20 mouse cellular contexts compared by ENCODE assay signal in the genomic region with DNA sequence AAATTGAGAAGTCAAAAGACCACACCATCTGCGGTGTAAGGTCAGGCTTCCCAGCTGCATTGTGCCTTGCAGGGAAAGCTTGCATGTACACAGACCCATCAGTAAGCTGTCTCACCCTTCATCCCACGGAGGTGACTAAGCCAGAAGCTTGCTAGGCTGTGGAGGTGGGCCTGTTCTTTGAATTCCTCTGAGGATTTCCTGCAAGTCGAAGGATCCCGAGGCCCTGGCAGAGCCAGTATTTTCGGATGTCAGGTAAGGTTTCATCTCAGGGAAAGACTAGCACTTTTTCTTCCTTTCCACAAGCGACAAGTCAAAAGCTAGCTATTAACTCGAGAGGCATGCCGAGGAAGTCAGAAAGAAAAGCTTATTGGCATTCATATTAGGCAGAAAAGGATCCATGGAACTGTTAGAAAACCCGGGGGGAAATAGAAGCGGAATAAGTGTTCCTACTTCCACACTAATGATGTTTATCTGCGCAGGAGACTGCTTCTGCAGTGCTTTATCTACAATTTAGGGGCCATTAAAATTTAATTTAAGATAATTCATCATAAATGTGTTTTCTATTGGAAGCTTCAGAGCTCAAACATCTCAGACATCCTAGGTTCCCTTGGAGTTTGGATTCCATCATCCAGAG.
DNase-seq lines count a peak whose midpoint lies in the region; ATAC-seq and TF ChIP-seq lines count a peak whose summit lies in the region.
"Had no signal": no experiment of that assay in that cellular context is flagged by ENCODE, and none has a peak within 500 bp of the region (broad histone marks: within the 10 kb centered on the region; RNA-seq: fewer than 3 reads in every experiment).

No protein-coding gene starts in this region.

- H3K4me1 ChIP-seq in forebrain, postnatal 0 days (ENCODE audit: insufficient read depth), result no peaks in the 10 kb centered on the region
- H3K4me1 ChIP-seq in forebrain, embryonic 11.5 days (replicated peaks; ENCODE audit: control insufficient read depth, insufficient read depth, low read length), result no peaks in the 10 kb centered on the region
- H3K4me1 ChIP-seq in hindbrain, embryonic 16.5 days (ENCODE audit: control insufficient read depth, insufficient read depth, low read depth, low read length), result no peaks in the 10 kb centered on the region
- H3K4me1 ChIP-seq in hindbrain, embryonic 13.5 days (replicated peaks), result no peaks in the 10 kb centered on the region; the same call in 1 of the 2 replicates
- 0 out of 2 replicates have a peak, but pooled peaks cover 9% of the 10 kb centered on the region for H3K4me1 ChIP-seq in neural tube, embryonic 13.5 days (replicated peaks)
- peaks cover 3% of the 10 kb centered on the region; the same call in 1 of the 2 replicates for H3K4me1 ChIP-seq in olfactory bulb, adult 2 months (ENCODE audit: control insufficient read depth, insufficient read depth, low read length)
- H3K4me1 ChIP-seq: embryonic facial prominence, embryonic 10.5 days; heart, embryonic 13.5 days had no signal

- no peak for TF ChIP-seq CTCF in forebrain, postnatal 0 days (IDR thresholded peaks at IDR 0.05; ENCODE audit: low read depth)
- TF ChIP-seq CTCF in olfactory bulb, adult 2 months (IDR thresholded peaks at IDR 0.05; ENCODE audit: insufficient read depth, low read depth, low read length), result no peak

- peak; percentile 38; the same call in 1 of the 2 replicates for ATAC-seq in forebrain, postnatal 0 days
- ATAC-seq in forebrain, embryonic 11.5 days (replicated peaks; ENCODE audit: low FRiP score), result no peak
- ATAC-seq in hindbrain, embryonic 16.5 days, result peak; percentile 50; the same call in 1 of the 2 replicates
- no peak for ATAC-seq in hindbrain, embryonic 13.5 days (ENCODE audit: low FRiP score)
- no peak for ATAC-seq in neural tube, embryonic 13.5 days (ENCODE audit: low read depth)
- ATAC-seq: CD4-positive, CD25-positive, alpha-beta regulatory T cell, adult 4 months; forebrain, embryonic 14.5 days had no signal

- H3K27me3 ChIP-seq in forebrain, postnatal 0 days (ENCODE audit: insufficient read depth, low read length), result no peaks in the 10 kb centered on the region
- H3K27me3 ChIP-seq in forebrain, embryonic 11.5 days (ENCODE audit: control insufficient read depth, insufficient read depth, low read length), result no peaks in the 10 kb centered on the region
- H3K27me3 ChIP-seq in hindbrain, embryonic 16.5 days (replicated peaks; ENCODE audit: control insufficient read depth, insufficient read depth, low read length), result no peaks in the 10 kb centered on the region
- no peaks in the 10 kb centered on the region for H3K27me3 ChIP-seq in hindbrain, embryonic 13.5 days
- no peaks in the 10 kb centered on the region for H3K27me3 ChIP-seq in neural tube, embryonic 13.5 days
- H3K27me3 ChIP-seq: heart, embryonic 13.5 days; hindbrain, embryonic 15.5 days had no signal

- H3K4me3 ChIP-seq in forebrain, postnatal 0 days (ENCODE audit: low read depth, low read length), result no peak overlapping the region
- no peak overlapping the region for H3K4me3 ChIP-seq in forebrain, embryonic 11.5 days (ENCODE audit: low read depth, low read length)
- H3K4me3 ChIP-seq in hindbrain, embryonic 16.5 days (ENCODE audit: low read length), result no peak overlapping the region
- H3K4me3 ChIP-seq in hindbrain, embryonic 13.5 days, result no peak overlapping the region
- H3K4me3 ChIP-seq in neural tube, embryonic 13.5 days, result no peak overlapping the region
- no peak overlapping the region for H3K4me3 ChIP-seq in olfactory bulb, adult 2 months (ENCODE audit: insufficient read depth, low read depth, low read length)
- H3K4me3 ChIP-seq: embryonic facial prominence, embryonic 10.5 days; heart, embryonic 13.5 days; hindbrain, embryonic 15.5 days had no signal

- DNase-seq in forebrain, postnatal 0 days, result no peak
- no peak for DNase-seq in forebrain, embryonic 11.5 days (ENCODE audit: low spot score)
- no peak for DNase-seq in neural tube, embryonic 10.5 days (ENCODE audit: extremely low spot score, low spot score)
- no peak for DNase-seq in right cerebral cortex, postnatal 25 days
- DNase-seq: adrenal gland, postnatal 14 days; B cell, adult 2 months; cerebellum, adult 2 months; cerebellum, postnatal 10 days; gastrocnemius, postnatal 14 days; heart, postnatal 36 days had no signal

- no peaks in the 10 kb centered on the region for H3K36me3 ChIP-seq in forebrain, postnatal 0 days (ENCODE audit: insufficient read depth)
- H3K36me3 ChIP-seq in forebrain, embryonic 11.5 days (ENCODE audit: control insufficient read depth, insufficient read depth, low read length), result no peaks in the 10 kb centered on the region
- H3K36me3 ChIP-seq in hindbrain, embryonic 16.5 days (ENCODE audit: control insufficient read depth, insufficient read depth, low read length), result no peaks in the 10 kb centered on the region
- H3K36me3 ChIP-seq in hindbrain, embryonic 13.5 days, result no peaks in the 10 kb centered on the region
- no peaks in the 10 kb centered on the region for H3K36me3 ChIP-seq in neural tube, embryonic 13.5 days
- H3K36me3 ChIP-seq: embryonic facial prominence, embryonic 10.5 days; G1E; hindbrain, embryonic 15.5 days had no signal

- no peak overlapping the region for H3K27ac ChIP-seq in forebrain, postnatal 0 days (ENCODE audit: low read depth, low read length)
- no peak overlapping the region for H3K27ac ChIP-seq in forebrain, embryonic 11.5 days (ENCODE audit: low read depth, low read length)
- H3K27ac ChIP-seq in hindbrain, embryonic 16.5 days (ENCODE audit: low read depth, low read length), result no peak overlapping the region
- no peak overlapping the region for H3K27ac ChIP-seq in hindbrain, embryonic 13.5 days
- peak overlapping the region; percentile 52 for H3K27ac ChIP-seq in neural tube, embryonic 13.5 days (replicated peaks)
- H3K27ac ChIP-seq in olfactory bulb, adult 2 months (ENCODE audit: insufficient read depth, low read depth, low read length), result peak overlapping the region; percentile 54
- H3K27ac ChIP-seq: embryonic facial prominence, embryonic 10.5 days; heart, embryonic 13.5 days; hindbrain, embryonic 15.5 days had no signal

- no peak overlapping the region for H3K4me2 ChIP-seq in forebrain, postnatal 0 days (ENCODE audit: low read depth)
- H3K4me2 ChIP-seq in forebrain, embryonic 11.5 days (ENCODE audit: low read depth, low read length, severe bottlenecking), result no peak overlapping the region
- no peak overlapping the region for H3K4me2 ChIP-seq in hindbrain, embryonic 16.5 days (ENCODE audit: low read length)
- H3K4me2 ChIP-seq in hindbrain, embryonic 13.5 days, result no peak overlapping the region
- no peak overlapping the region for H3K4me2 ChIP-seq in neural tube, embryonic 13.5 days
- H3K4me2 ChIP-seq: heart, embryonic 13.5 days; hindbrain, embryonic 15.5 days had no signal

- H3K9ac ChIP-seq in forebrain, postnatal 0 days, result no peak overlapping the region
- H3K9ac ChIP-seq in forebrain, embryonic 11.5 days (ENCODE audit: low read length), result no peak overlapping the region
- no peak overlapping the region for H3K9ac ChIP-seq in hindbrain, embryonic 16.5 days (ENCODE audit: low read depth, low read length)
- H3K9ac ChIP-seq in hindbrain, embryonic 13.5 days, result no peak overlapping the region
- no peak overlapping the region for H3K9ac ChIP-seq in neural tube, embryonic 13.5 days
- H3K9ac ChIP-seq: heart, embryonic 13.5 days; hindbrain, embryonic 15.5 days had no signal

- TF ChIP-seq POLR2A in olfactory bulb, adult 2 months (IDR thresholded peaks at IDR 0.05; ENCODE audit: insufficient read depth, low read depth, low read length), result no peak

- H3K9me3 ChIP-seq in forebrain, postnatal 0 days (ENCODE audit: low read length), result no peaks in the 10 kb centered on the region
- no peaks in the 10 kb centered on the region for H3K9me3 ChIP-seq in forebrain, embryonic 11.5 days (ENCODE audit: control insufficient read depth, low read length)
- peaks cover 4% of the 10 kb centered on the region for H3K9me3 ChIP-seq in hindbrain, embryonic 16.5 days (ENCODE audit: control insufficient read depth, low read length)
- peaks cover 7% of the 10 kb centered on the region; the same call in 1 of the 2 replicates for H3K9me3 ChIP-seq in hindbrain, embryonic 13.5 days
- 0 out of 2 replicates have a peak, but pooled peaks cover 10% of the 10 kb centered on the region for H3K9me3 ChIP-seq in neural tube, embryonic 13.5 days
- H3K9me3 ChIP-seq: G1E; hindbrain, embryonic 15.5 days had no signal

- 65% methylated on average over 11 of the region's 11 CpGs for WGBS in forebrain, postnatal 0 days
- WGBS in forebrain, embryonic 11.5 days, result 74% methylated on average over 11 of the region's 11 CpGs
- 69% methylated on average over 11 of the region's 11 CpGs for WGBS in hindbrain, embryonic 16.5 days
- WGBS in hindbrain, embryonic 13.5 days, result 72% methylated on average over 11 of the region's 11 CpGs
- 63% methylated on average over 11 of the region's 11 CpGs for WGBS in neural tube, embryonic 13.5 days
- 47% methylated on average over 11 of the region's 11 CpGs for WGBS in olfactory bulb, adult 2 months

Comparison
In these comparisons a context has a peak if more than half of its experiments do, and no peak if none do; other contexts are left out.
1. ATAC-seq: peak in forebrain, postnatal 0 days (single experiment) and hindbrain, embryonic 16.5 days (single experiment); none in forebrain, embryonic 11.5 days (single experiment), hindbrain, embryonic 13.5 days (single experiment) and neural tube, embryonic 13.5 days (single experiment).
2. H3K27ac ChIP-seq: peak in neural tube, embryonic 13.5 days (single experiment) and olfactory bulb, adult 2 months (single experiment); none in forebrain, postnatal 0 days (single experiment), forebrain, embryonic 11.5 days (single experiment), hindbrain, embryonic 16.5 days (single experiment) and hindbrain, embryonic 13.5 days (single experiment).